Mouse (Mus musculus) kidney, postnatal 0 days (tissue): Measurements from ENCODE around the gene Olfr922. TPM values are rescaled to one million over a fixed set of nuclear protein-coding genes. Genes with fewer than 3 reads are reported as not detected.

Source experiments
- ATAC-seq: fragments of 200-750 bp; cut with Nextera tagmentation; replicated peaks from 2 replicates; pipeline ENCODE4 v1.8.0; 2017; ENCODE audit warnings: low read depth, moderate number of reproducible peaks, moderate TSS enrichment, moderate library complexity; ENCODE audit not compliant: low FRiP score
- DNase-seq: peaks from one replicate; pipeline ENCODE4 v3.0.0-alpha.2; 2016; ENCODE audit warnings: low spot score
- H3K27ac ChIP-seq: fragments of 300-500 bp; sonication (generic); 2 replicates; pipeline ENCODE4 v1.5.1; 2014; ENCODE audit warnings: mild to moderate bottlenecking
- H3K27me3 ChIP-seq: fragments of 300-500 bp; sonication (generic); 2 replicates; pipeline ENCODE4 v1.6.1; 2014; ENCODE audit warnings: low read length, mixed read lengths; ENCODE audit not compliant: insufficient read depth
- H3K36me3 ChIP-seq: fragments of 300-500 bp; sonication (generic); 2 replicates; pipeline ENCODE4 v1.6.1; 2014; ENCODE audit warnings: low read length, mixed read lengths; ENCODE audit not compliant: insufficient read depth
- H3K4me1 ChIP-seq: fragments of 300-500 bp; sonication (generic); replicated peaks from 2 replicates; pipeline ENCODE4 v1.6.1; 2014; ENCODE audit warnings: antibody characterized with exemption, low read length, mixed read lengths; ENCODE audit not compliant: insufficient read depth
- H3K4me2 ChIP-seq: fragments of 300-500 bp; sonication (generic); 2 replicates; pipeline ENCODE4 v1.6.1; 2014; ENCODE audit warnings: mild to moderate bottlenecking, low read length, moderate library complexity, mixed read lengths
- H3K4me3 ChIP-seq: fragments of 300-500 bp; sonication (generic); replicated peaks from 2 replicates; pipeline ENCODE4 v1.5.1; 2014; ENCODE audit warnings: low read depth, low read length
- H3K9ac ChIP-seq: fragments of 300-500 bp; sonication (generic); 2 replicates; pipeline ENCODE4 v1.6.1; 2014; ENCODE audit warnings: low read depth, low read length
- H3K9me3 ChIP-seq: fragments of 300-500 bp; sonication (generic); replicated peaks from 2 replicates; pipeline ENCODE4 v1.6.1; 2016; ENCODE audit warnings: low read length, inconsistent platforms, mixed read lengths
- CTCF ChIP-seq: IDR thresholded peaks from 2 replicates; pipeline ENCODE4 v1.5.1; 2016; ENCODE audit warnings: antibody characterized with exemption, low read depth, mild to moderate bottlenecking, moderate library complexity
- WGBS: fragments of 180-500 bp; shearing (Covaris S2); extraction: QIAGEN DNeasy Blood & Tissue Kit; methylation state at CpG from one replicate; pipeline ENCODE4 v1.1.7; 2014; 5-methylcytosine and 5-hydroxymethylcytosine counted together
- polyA plus RNA-seq: library from polyadenylated mRNA; unstranded; fragments of >200 nt; fragmentation: Nextera tagmentation; extraction: Ambion mirVana; gene quantifications from 2 replicates; pipeline ENCODE4 v1.2.1, GENCODE M21; 2015

Gene Olfr922
- polyA plus RNA-seq, result not detected in 2 replicates

- Histone ChIP-seq H3K27me3 (no peaks in the 10 kb centered on the region), H3K36me3 (no peaks in the 10 kb centered on the region), H3K27ac (no peak within 1 kb of the TSS), H3K9me3 (no peaks in the 10 kb centered on the region), H3K4me1 (no peaks in the 10 kb centered on the region), H3K9ac (no peak within 1 kb of the TSS), H3K4me2 (no peak within 1 kb of the TSS), H3K4me3 (no peak within 1 kb of the TSS)
- no peak for TF ChIP-seq CTCF
- WGBS, result 59% methylated on average over 2 of the region's 2 CpGs
- DNase-seq (no peak), ATAC-seq (no peak)
Measured at GRCm38 (mm10) chr9:38814314-38814713, at the start of gene Olfr922. Olfr922 (plus strand) TSS chr9:38814614.

GRCm38 (mm10) chr9:38772768-38773167, 41.6 kb upstream of the Olfr922 start, which contains the start of gene Olfr921:
Olfr921 (plus strand) TSS chr9:38773068.
- Histone ChIP-seq H3K9ac (no peak within 1 kb of the TSS), H3K4me3 (no peak within 1 kb of the TSS), H3K9me3 (no peaks in the 10 kb centered on the region), H3K4me1 (no peaks in the 10 kb centered on the region), H3K4me2 (no peak within 1 kb of the TSS), H3K27ac (no peak within 1 kb of the TSS), H3K36me3 (no peaks in the 10 kb centered on the region), H3K27me3 (no peaks in the 10 kb centered on the region)
- TF ChIP-seq CTCF, result no peak
- ATAC-seq (no peak), DNase-seq (no peak)

GRCm38 (mm10) chr9:38792689-38793088, 21.7 kb upstream of the Olfr922 start:
- no peak for ATAC-seq
- no peaks in the 10 kb centered on the region for H3K4me1 ChIP-seq
- TF ChIP-seq CTCF, result no peak

GRCm38 (mm10) chr9:38805696-38806095, 8.7 kb upstream of the Olfr922 start:
- Histone ChIP-seq H3K4me3 (no peak overlapping the region), H3K4me1 (no peaks in the 10 kb centered on the region), H3K4me2 (no peak overlapping the region), H3K27ac (no peak overlapping the region), H3K36me3 (no peaks in the 10 kb centered on the region), H3K9me3 (no peaks in the 10 kb centered on the region), H3K9ac (no peak overlapping the region), H3K27me3 (no peaks in the 10 kb centered on the region)
- TF ChIP-seq CTCF, result no peak
- DNase-seq (no peak), ATAC-seq (no peak)

More at GRCm38 (mm10) chr9:38792689-38793088, 21.7 kb upstream of the Olfr922 start:
- H3K27ac ChIP-seq, result no peak overlapping the region
- no peak for DNase-seq
- H3K27me3 ChIP-seq, result no peaks in the 10 kb centered on the region
- 88% methylated on average over 2 of the region's 2 CpGs for WGBS
- H3K9me3 ChIP-seq, result no peaks in the 10 kb centered on the region
- no peak overlapping the region for H3K4me3 ChIP-seq
- H3K9ac ChIP-seq, result no peak overlapping the region
- no peak overlapping the region for H3K4me2 ChIP-seq
- H3K36me3 ChIP-seq, result no peaks in the 10 kb centered on the region

DNA sequence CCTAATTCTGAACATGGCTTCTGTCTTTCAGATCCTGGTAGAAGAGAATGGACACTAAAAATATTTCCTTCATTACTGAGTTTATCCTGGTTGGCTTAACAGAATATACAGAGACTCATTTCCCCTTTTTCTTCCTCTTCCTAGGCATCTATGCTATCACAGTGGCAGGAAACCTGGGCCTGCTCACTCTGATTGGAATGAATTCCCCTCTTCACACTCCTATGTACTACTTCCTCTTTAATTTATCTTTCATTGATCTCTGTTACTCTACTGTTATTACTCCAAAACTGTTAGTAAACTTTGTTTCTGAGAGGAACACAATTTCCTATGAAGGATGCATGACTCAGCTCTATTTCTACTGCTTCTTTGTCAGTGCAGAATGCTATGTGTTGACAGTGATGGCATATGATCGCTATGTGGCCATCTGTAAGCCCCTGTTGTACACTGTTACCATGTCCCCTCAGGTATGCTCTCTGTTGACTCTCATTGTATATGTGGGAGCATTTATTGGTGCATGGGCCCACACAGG, 1.1 kb downstream of the Olfr922 start:
- DNase-seq, result no peak
- no peaks in the 10 kb centered on the region for H3K4me1 ChIP-seq
- no peak overlapping the region for H3K27ac ChIP-seq
- H3K9me3 ChIP-seq, result no peaks in the 10 kb centered on the region
- no peak for ATAC-seq
- no peaks in the 10 kb centered on the region for H3K27me3 ChIP-seq
- no peak for TF ChIP-seq CTCF
- 80% methylated on average over 1 of the region's 1 CpGs for WGBS
- H3K4me2 ChIP-seq, result no peak overlapping the region
- H3K9ac ChIP-seq, result no peak overlapping the region
- no peak overlapping the region for H3K4me3 ChIP-seq
- no peaks in the 10 kb centered on the region for H3K36me3 ChIP-seq

GRCm38 (mm10) chr9:38826245-38826644, 11.8 kb downstream of the Olfr922 start, which contains the start of gene Olfr923:
Olfr923 (plus strand) TSS chr9:38826545.
- Histone ChIP-seq H3K9ac (no peak within 1 kb of the TSS), H3K4me2 (no peak within 1 kb of the TSS), H3K9me3 (no peaks in the 10 kb centered on the region), H3K36me3 (no peaks in the 10 kb centered on the region), H3K4me1 (no peaks in the 10 kb centered on the region), H3K27ac (no peak within 1 kb of the TSS), H3K27me3 (no peaks in the 10 kb centered on the region), H3K4me3 (no peak within 1 kb of the TSS)
- DNase-seq (no peak), ATAC-seq (no peak)
- 90% methylated on average over 1 of the region's 1 CpGs for WGBS
- no peak for TF ChIP-seq CTCF

DNA sequence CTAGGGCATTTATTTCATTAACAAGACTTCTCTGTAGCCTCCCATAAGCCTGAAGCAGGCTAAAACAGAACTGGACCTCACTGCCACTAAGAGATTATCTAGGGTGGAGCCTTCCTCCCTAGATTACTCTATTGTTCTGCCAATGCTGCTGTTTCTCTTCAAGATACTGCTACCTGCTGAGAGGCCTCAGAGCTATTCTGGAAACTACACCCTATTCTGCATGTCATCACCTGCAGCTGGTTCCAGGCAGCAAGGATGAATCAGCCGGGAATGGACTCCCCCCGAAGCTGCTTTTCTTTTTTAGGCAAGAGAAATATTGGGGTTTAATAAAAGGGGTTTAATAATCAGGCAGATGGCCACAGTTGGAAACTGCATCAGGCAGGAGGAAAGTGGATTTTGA, 18.6 kb downstream of the Olfr922 start:
- H3K4me2 ChIP-seq, result no peak overlapping the region
- WGBS, result 72% methylated on average over 2 of the region's 2 CpGs
- DNase-seq (no peak), ATAC-seq (no peak)
- H3K9ac ChIP-seq, result no peak overlapping the region
- H3K27me3 ChIP-seq, result no peaks in the 10 kb centered on the region
- no peak for TF ChIP-seq CTCF
- H3K36me3 ChIP-seq, result no peaks in the 10 kb centered on the region
- no peaks in the 10 kb centered on the region for H3K9me3 ChIP-seq
- no peak overlapping the region for H3K27ac ChIP-seq
- H3K4me3 ChIP-seq, result no peak overlapping the region
- no peaks in the 10 kb centered on the region for H3K4me1 ChIP-seq
